Mouse (Mus musculus): ENCODE results near the gene Mrgpra1. TPM values are rescaled to one million over a fixed set of nuclear protein-coding genes. Genes with fewer than 3 reads are reported as not detected.
"Not testable (repeated sequence)": the region's sequence is repeated elsewhere in the genome, so short reads cannot be mapped to it uniquely, and the experiment has no call there.

Gene Mrgpra1
- polyA plus RNA-seq (2014; fragmentation: Nextera tagmentation; extraction: Ambion mirVana) = not detected in 2 replicates

DNA sequence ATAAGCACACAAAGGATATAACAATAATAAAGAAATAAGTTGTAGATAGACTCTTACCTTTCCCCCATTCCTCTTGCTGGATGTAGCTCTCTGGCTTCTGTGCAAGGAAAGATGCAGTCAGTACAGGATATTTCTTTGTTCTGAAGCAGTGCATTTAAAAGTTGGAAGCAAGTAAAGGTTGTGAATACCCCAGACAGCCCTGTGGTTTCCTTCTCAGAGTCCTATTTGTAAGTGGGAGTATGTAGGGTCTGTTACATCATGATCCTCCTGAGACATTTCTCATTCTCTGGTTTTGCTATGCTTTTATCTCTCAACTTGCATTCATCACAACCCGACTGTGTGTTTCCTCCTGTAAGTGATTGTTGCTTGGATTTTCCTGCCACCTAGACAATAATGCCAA lies at the start of gene Mrgpra1:
Gene Mrgpra1, minus strand, starts transcription at position 101 of the 400 bp plus-strand sequence.
- no peak within 1 kb of the TSS for H3K9ac ChIP-seq (ENCODE audit: low read length)
- WGBS = 68% methylated on average over 1 of the region's 1 CpGs
- peaks cover 20% of the 10 kb centered on the region; the same call in 1 of the 2 replicates for H3K9me3 ChIP-seq (ENCODE audit: control insufficient read depth, low read length)
- no peak within 1 kb of the TSS for H3K4me2 ChIP-seq (ENCODE audit: low read depth, low read length, severe bottlenecking)
- H3K27me3 ChIP-seq (ENCODE audit: control insufficient read depth, insufficient read depth, low read length) = no peaks in the 10 kb centered on the region
- no peaks in the 10 kb centered on the region for H3K36me3 ChIP-seq (ENCODE audit: control insufficient read depth, insufficient read depth, low read length)
- DNase-seq (ENCODE audit: low spot score) = no peak
- ATAC-seq (replicated peaks; ENCODE audit: low FRiP score) = no peak
- H3K27ac ChIP-seq (ENCODE audit: low read depth, low read length) = no peak within 1 kb of the TSS
- no peaks in the 10 kb centered on the region for H3K4me1 ChIP-seq (replicated peaks; ENCODE audit: control insufficient read depth, insufficient read depth, low read length)
- H3K4me3 ChIP-seq (ENCODE audit: low read depth, low read length) = no peak within 1 kb of the TSS

GRCm38 (mm10) chr7:47401125-47401524 lies 47.1 kb upstream of the Mrgpra1 start:
- H3K27me3 ChIP-seq (ENCODE audit: control insufficient read depth, insufficient read depth, low read length) = no peaks in the 10 kb centered on the region
- no peak for ATAC-seq (replicated peaks; ENCODE audit: low FRiP score)
- H3K4me1 ChIP-seq (replicated peaks; ENCODE audit: control insufficient read depth, insufficient read depth, low read length) = no peaks in the 10 kb centered on the region
- no peak overlapping the region for H3K9ac ChIP-seq (ENCODE audit: low read length)
- H3K4me2 ChIP-seq (ENCODE audit: low read depth, low read length, severe bottlenecking) = no peak overlapping the region
- H3K27ac ChIP-seq (ENCODE audit: low read depth, low read length) = no peak overlapping the region
- DNase-seq (ENCODE audit: low spot score) = no peak
- H3K4me3 ChIP-seq (ENCODE audit: low read depth, low read length) = no peak overlapping the region
- H3K36me3 ChIP-seq (ENCODE audit: control insufficient read depth, insufficient read depth, low read length) = no peaks in the 10 kb centered on the region
- no peaks in the 10 kb centered on the region; the same call in 1 of the 2 replicates for H3K9me3 ChIP-seq (ENCODE audit: control insufficient read depth, low read length)

DNA sequence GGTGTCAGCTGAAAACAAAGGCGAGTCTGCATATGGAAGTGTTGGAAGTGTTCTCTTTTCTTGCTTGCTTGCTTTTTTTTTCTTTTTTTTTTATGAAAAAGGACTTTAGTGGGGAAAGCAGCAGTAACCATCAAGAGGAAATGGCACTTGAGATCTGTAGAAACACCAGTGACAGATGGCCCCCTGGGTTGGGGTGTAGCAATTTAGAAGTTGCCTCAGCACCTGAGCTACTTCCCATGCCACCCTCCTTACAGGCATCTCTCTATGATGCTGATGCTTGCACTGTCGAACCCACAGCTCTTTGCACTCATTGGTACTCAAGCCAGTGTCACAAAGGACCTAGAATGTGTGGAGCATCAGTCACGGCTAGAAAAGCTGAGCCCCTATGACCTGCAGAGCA lies 5.6 kb downstream of the Mrgpra1 start:
- H3K36me3 ChIP-seq (ENCODE audit: control insufficient read depth, insufficient read depth, low read length) = no peaks in the 10 kb centered on the region
- no peaks in the 10 kb centered on the region for H3K4me1 ChIP-seq (replicated peaks; ENCODE audit: control insufficient read depth, insufficient read depth, low read length)
- H3K27me3 ChIP-seq (ENCODE audit: control insufficient read depth, insufficient read depth, low read length) = no peaks in the 10 kb centered on the region
- H3K9me3 ChIP-seq (ENCODE audit: control insufficient read depth, low read length) = peaks cover 11% of the 10 kb centered on the region; the same call in 1 of the 2 replicates
- H3K9ac ChIP-seq (ENCODE audit: low read length) = no peak overlapping the region
- H3K4me2 ChIP-seq (ENCODE audit: low read depth, low read length, severe bottlenecking) = no peak overlapping the region
- no peak overlapping the region for H3K27ac ChIP-seq (ENCODE audit: low read depth, low read length)
- no peak for DNase-seq (ENCODE audit: low spot score)
- ATAC-seq (replicated peaks; ENCODE audit: low FRiP score) = no peak
- WGBS = 69% methylated on average over 3 of the region's 3 CpGs
- H3K4me3 ChIP-seq (ENCODE audit: low read depth, low read length) = no peak overlapping the region

GRCm38 (mm10) chr7:47345905-47346478 lies 8.0 kb downstream of the Mrgpra1 start:
- Histone ChIP-seq H3K4me1 (replicated peaks; ENCODE audit: control insufficient read depth, insufficient read depth, low read length) (no peaks in the 10 kb centered on the region), H3K9me3 (ENCODE audit: control insufficient read depth, low read length) (peaks cover 11% of the 10 kb centered on the region; the same call in 1 of the 2 replicates), H3K27ac (ENCODE audit: low read depth, low read length) (no peak overlapping the region), H3K4me3 (ENCODE audit: low read depth, low read length) (no peak overlapping the region), H3K27me3 (ENCODE audit: control insufficient read depth, insufficient read depth, low read length) (no peaks in the 10 kb centered on the region), H3K9ac (ENCODE audit: low read length) (no peak overlapping the region), H3K36me3 (ENCODE audit: control insufficient read depth, insufficient read depth, low read length) (no peaks in the 10 kb centered on the region), H3K4me2 (ENCODE audit: low read depth, low read length, severe bottlenecking) (no peak overlapping the region)
- DNase-seq (ENCODE audit: low spot score) (no peak), ATAC-seq (replicated peaks; ENCODE audit: low FRiP score) (no peak)
- 85% methylated on average over 4 of the region's 4 CpGs for WGBS

DNA sequence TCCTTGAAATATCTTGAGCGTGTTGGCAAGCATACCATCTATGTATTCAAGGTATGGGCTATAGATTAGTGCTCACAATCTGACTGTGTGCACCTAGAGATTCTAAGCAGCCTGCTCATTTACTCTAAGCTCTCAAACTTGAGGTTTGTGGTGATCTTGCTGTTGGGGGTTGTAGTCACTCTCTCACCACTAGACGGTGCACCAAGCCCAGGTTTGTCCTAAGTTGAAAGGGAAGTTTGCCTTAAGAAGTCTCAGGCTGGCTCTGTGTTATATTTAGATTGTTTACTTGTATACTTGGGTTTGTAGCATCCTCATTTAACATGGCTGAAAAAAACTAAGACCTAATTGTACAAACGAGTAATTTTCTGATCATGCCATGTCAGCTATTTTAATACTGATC lies 12.2 kb downstream of the Mrgpra1 start:
- not testable (repeated sequence) for H3K9me3 ChIP-seq (ENCODE audit: control insufficient read depth, low read length); H3K4me3 ChIP-seq (ENCODE audit: low read depth, low read length); H3K9ac ChIP-seq (ENCODE audit: low read length); H3K4me2 ChIP-seq (ENCODE audit: low read depth, low read length, severe bottlenecking); H3K4me1 ChIP-seq (replicated peaks; ENCODE audit: control insufficient read depth, insufficient read depth, low read length); H3K27ac ChIP-seq (ENCODE audit: low read depth, low read length); DNase-seq (ENCODE audit: low spot score); ATAC-seq (replicated peaks; ENCODE audit: low FRiP score); H3K27me3 ChIP-seq (ENCODE audit: control insufficient read depth, insufficient read depth, low read length); H3K36me3 ChIP-seq (ENCODE audit: control insufficient read depth, insufficient read depth, low read length)
- 82% methylated on average over 3 of the region's 3 CpGs for WGBS

DNA sequence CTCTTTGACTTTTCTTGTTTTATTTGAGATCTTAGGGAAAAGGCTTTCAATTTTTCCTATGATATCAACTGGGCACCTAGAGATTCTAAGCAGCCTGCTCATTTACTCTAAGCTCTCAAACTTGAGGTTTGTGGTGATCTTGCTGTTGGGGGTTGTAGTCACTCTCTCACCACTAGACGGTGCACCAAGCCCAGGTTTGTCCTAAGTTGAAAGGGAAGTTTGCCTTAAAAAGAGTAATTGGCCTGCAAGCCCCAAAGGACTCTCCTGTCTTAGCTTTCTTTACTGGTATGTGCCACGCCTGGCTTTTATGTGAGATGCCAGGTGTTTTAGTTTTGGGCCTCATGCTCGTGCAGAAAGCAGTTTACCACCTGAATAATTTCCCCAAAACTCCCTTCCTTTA lies 12.7 kb downstream of the Mrgpra1 start:
- H3K27ac ChIP-seq (ENCODE audit: low read depth, low read length); H3K9ac ChIP-seq (ENCODE audit: low read length); ATAC-seq (replicated peaks; ENCODE audit: low FRiP score); H3K4me2 ChIP-seq (ENCODE audit: low read depth, low read length, severe bottlenecking); H3K4me3 ChIP-seq (ENCODE audit: low read depth, low read length); H3K4me1 ChIP-seq (replicated peaks; ENCODE audit: control insufficient read depth, insufficient read depth, low read length); H3K9me3 ChIP-seq (ENCODE audit: control insufficient read depth, low read length); H3K36me3 ChIP-seq (ENCODE audit: control insufficient read depth, insufficient read depth, low read length); H3K27me3 ChIP-seq (ENCODE audit: control insufficient read depth, insufficient read depth, low read length); DNase-seq (ENCODE audit: low spot score): not testable (repeated sequence)
- 65% methylated on average over 3 of the region's 3 CpGs for WGBS

GRCm38 (mm10) chr7:47318299-47318698 lies 35.7 kb downstream of the Mrgpra1 start:
- Histone ChIP-seq H3K27me3 (ENCODE audit: control insufficient read depth, insufficient read depth, low read length) (no peaks in the 10 kb centered on the region), H3K36me3 (ENCODE audit: control insufficient read depth, insufficient read depth, low read length) (no peaks in the 10 kb centered on the region), H3K9ac (ENCODE audit: low read length) (no peak overlapping the region), H3K4me3 (ENCODE audit: low read depth, low read length) (no peak overlapping the region), H3K27ac (ENCODE audit: low read depth, low read length) (no peak overlapping the region), H3K9me3 (ENCODE audit: control insufficient read depth, low read length) (peaks cover 2% of the 10 kb centered on the region; the same call in 1 of the 2 replicates), H3K4me2 (ENCODE audit: low read depth, low read length, severe bottlenecking) (no peak overlapping the region), H3K4me1 (replicated peaks; ENCODE audit: control insufficient read depth, insufficient read depth, low read length) (no peaks in the 10 kb centered on the region)
- WGBS = 55% methylated on average over 1 of the region's 1 CpGs
- DNase-seq (ENCODE audit: low spot score) (no peak), ATAC-seq (replicated peaks; ENCODE audit: low FRiP score) (no peak)

- Histone ChIP-seq H3K36me3 (ENCODE audit: control insufficient read depth, insufficient read depth, low read length) (no peaks in the 10 kb centered on the region), H3K27ac (ENCODE audit: low read depth, low read length) (no peak overlapping the region), H3K4me2 (ENCODE audit: low read depth, low read length, severe bottlenecking) (no peak overlapping the region), H3K9me3 (ENCODE audit: control insufficient read depth, low read length) (no peaks in the 10 kb centered on the region; the same call in 1 of the 2 replicates), H3K4me1 (replicated peaks; ENCODE audit: control insufficient read depth, insufficient read depth, low read length) (no peaks in the 10 kb centered on the region), H3K9ac (ENCODE audit: low read length) (no peak overlapping the region), H3K27me3 (ENCODE audit: control insufficient read depth, insufficient read depth, low read length) (no peaks in the 10 kb centered on the region), H3K4me3 (ENCODE audit: low read depth, low read length) (no peak overlapping the region)
- no peak for DNase-seq (ENCODE audit: low spot score)
- 41% methylated on average over 4 of the region's 4 CpGs for WGBS
- no peak for ATAC-seq (replicated peaks; ENCODE audit: low FRiP score)
Measured at GRCm38 (mm10) chr7:47312289-47312688, 41.8 kb downstream of the Mrgpra1 start.

GRCm38 (mm10) chr7:47309855-47310254 lies 44.2 kb downstream of the Mrgpra1 start:
- Histone ChIP-seq H3K4me2 (ENCODE audit: low read depth, low read length, severe bottlenecking) (no peak overlapping the region), H3K27me3 (ENCODE audit: control insufficient read depth, insufficient read depth, low read length) (no peaks in the 10 kb centered on the region), H3K4me3 (ENCODE audit: low read depth, low read length) (no peak overlapping the region), H3K27ac (ENCODE audit: low read depth, low read length) (no peak overlapping the region), H3K9ac (ENCODE audit: low read length) (no peak overlapping the region), H3K9me3 (ENCODE audit: control insufficient read depth, low read length) (no peaks in the 10 kb centered on the region; the same call in 1 of the 2 replicates), H3K4me1 (replicated peaks; ENCODE audit: control insufficient read depth, insufficient read depth, low read length) (no peaks in the 10 kb centered on the region), H3K36me3 (ENCODE audit: control insufficient read depth, insufficient read depth, low read length) (no peaks in the 10 kb centered on the region)
- no peak for ATAC-seq (replicated peaks; ENCODE audit: low FRiP score)
- no peak for DNase-seq (ENCODE audit: low spot score)
- 89% methylated on average over 10 of the region's 10 CpGs for WGBS
